Mouse (Mus musculus) fibroblast of lung, adult 2 months (primary cell): Measurements from ENCODE around the gene Timd2.
"Not testable (repeated sequence)": the region's sequence is repeated elsewhere in the genome, so short reads cannot be mapped to it uniquely, and the experiment has no call there.

Experiments used
- DNase-seq: peaks from one replicate; pipeline ENCODE4 v3.0.0-alpha.2; 2011; ENCODE audit warnings: low read depth

The Timd2 gene

GRCm38 (mm10) chr11:46665599-46666522 lies 41.0 kb downstream of the Timd2 start:
- no peak for DNase-seq

GRCm38 (mm10) chr11:46663215-46663614 lies 43.6 kb downstream of the Timd2 start:
- no peak for DNase-seq

GRCm38 (mm10) chr11:46652476-46652875 lies 54.4 kb downstream of the Timd2 start:
- DNase-seq = no peak

- DNase-seq = not testable (repeated sequence)
These were observed 57.2 kb downstream of the Timd2 start for GRCm38 (mm10) chr11:46649655-46650054.

GRCm38 (mm10) chr11:46644824-46645223 lies 62.0 kb downstream of the Timd2 start:
- no peak for DNase-seq

- no peak for DNase-seq
These were observed 70.3 kb downstream of the Timd2 start for GRCm38 (mm10) chr11:46636568-46636967.

- not testable (repeated sequence) for DNase-seq
These were observed 71.3 kb downstream of the Timd2 start for GRCm38 (mm10) chr11:46635516-46635915.

GRCm38 (mm10) chr11:46631635-46632034 lies 75.2 kb downstream of the Timd2 start:
- DNase-seq = peak; percentile 13

- DNase-seq = no peak
These were observed 77.6 kb downstream of the Timd2 start, which contains the start of gene Dppa1 for GRCm38 (mm10) chr11:46629211-46629795. Gene Dppa1, minus strand, starts transcription at chr11:46629261.

- no peak for DNase-seq
These were observed 86.3 kb downstream of the Timd2 start for GRCm38 (mm10) chr11:46620414-46621168.

- no peak for DNase-seq
These were observed 86.9 kb downstream of the Timd2 start for GRCm38 (mm10) chr11:46619929-46620328.
